Mouse (Mus musculus): Measurements from ENCODE around the gene Unc13b.

- TF ChIP-seq E2F4 (IDR thresholded peaks at IDR 0.05; ENCODE audit: insufficient read depth) = no peak
- no peak for TF ChIP-seq POLR2A (IDR thresholded peaks at IDR 0.05; ENCODE audit: insufficient read length, low read depth)
- TF ChIP-seq TCF12 (IDR thresholded peaks at IDR 0.05; ENCODE audit: insufficient read depth, poor library complexity, severe bottlenecking) = no peak
- TF ChIP-seq MYOD1 (IDR thresholded peaks at IDR 0.05; ENCODE audit: control insufficient read depth in 1 of 3, insufficient read length in 2 of 3, low read depth in 2 of 3) = no peak
- TF ChIP-seq USF1 (IDR thresholded peaks at IDR 0.05; ENCODE audit: low read depth) = no peak
- no peak for TF ChIP-seq MYOG (IDR thresholded peaks at IDR 0.05; ENCODE audit: control insufficient read depth in 1 of 3, insufficient read depth in 1 of 3, insufficient read length in 2 of 3, low read depth in 2 of 3)
- no peak for TF ChIP-seq POLR2AphosphoS2 (IDR thresholded peaks at IDR 0.05; ENCODE audit: insufficient read length, low read depth)
- TF ChIP-seq MAX (IDR thresholded peaks at IDR 0.05; ENCODE audit: low read depth) = no peak
- no peak for TF ChIP-seq CEBPB (IDR thresholded peaks at IDR 0.05; ENCODE audit: insufficient read depth, poor library complexity, severe bottlenecking)
- TF ChIP-seq TCF3 (IDR thresholded peaks at IDR 0.05; ENCODE audit: insufficient read length, low read depth) = no peak
- no peak for TF ChIP-seq REST (IDR thresholded peaks at IDR 0.05; ENCODE audit: insufficient read depth, insufficient read length)
Measured at GRCm38 (mm10) chr4:43089950-43090349, 31.2 kb downstream of the Unc13b start.
